Mouse (Mus musculus): ENCODE data around the gene Arhgap22. TPM values are rescaled to one million over a fixed set of nuclear protein-coding genes. Genes with fewer than 3 reads are reported as not detected.
A peak's percentile ranks its signal among the peaks of the same experiment; 100 is the strongest.

The Arhgap22 gene
- total and polyA plus RNA-seq, 3 experiments: 0.11 TPM; not detected in 2

- no peak for TF ChIP-seq ZMIZ1 (IDR thresholded peaks at IDR 0.05; ENCODE audit: low read depth, low read length)
- no peak for TF ChIP-seq ZKSCAN1 (IDR thresholded peaks at IDR 0.05; ENCODE audit: low read depth, low read length)
- no peak for TF ChIP-seq TAL1 (IDR thresholded peaks at IDR 0.05; ENCODE audit: low read length)
- TF ChIP-seq POLR2AphosphoS2 (IDR thresholded peaks at IDR 0.05; ENCODE audit: low read length): no peak
- TF ChIP-seq JUND (IDR thresholded peaks at IDR 0.05; ENCODE audit: low read depth, low read length): no peak
- TF ChIP-seq E2F4 (IDR thresholded peaks at IDR 0.05; ENCODE audit: borderline replicate concordance, low read depth, low read length): no peak
- TF ChIP-seq RAD21 (IDR thresholded peaks at IDR 0.05; ENCODE audit: low read depth, low read length): no peak
- TF ChIP-seq TBP (IDR thresholded peaks at IDR 0.05; ENCODE audit: low read depth, low read length): no peak
- TF ChIP-seq ZC3H11A (IDR thresholded peaks at IDR 0.05; ENCODE audit: low read depth, low read length): no peak
- no peak for TF ChIP-seq MYB (IDR thresholded peaks at IDR 0.05; ENCODE audit: low read depth, low read length)
- TF ChIP-seq EP300 (IDR thresholded peaks at IDR 0.05; ENCODE audit: low read depth in 1 of 2, low read length in 2 of 2): no peak
- TF ChIP-seq POLR2A (IDR thresholded peaks at IDR 0.05; ENCODE audit: control insufficient read depth in 1 of 2, insufficient read depth in 1 of 2, low read depth in 1 of 2, low read length in 2 of 2, poor library complexity in 1 of 2): no peak
- Histone ChIP-seq H3K27me3 (ENCODE audit: control insufficient read depth in 1 of 2, insufficient read depth in 2 of 2, low read length in 2 of 2) (no peaks in the 10 kb centered on the region), H3K4me1 (ENCODE audit: control insufficient read depth in 1 of 2, insufficient read depth in 2 of 2, low read length in 2 of 2) (peaks cover 0 to 3% of the 10 kb centered on the region in 2 experiments; a peak in 1 of 4 replicates), H3K9me3 (replicated peaks; ENCODE audit: insufficient read depth, low read length) (no peaks in the 10 kb centered on the region), H3K9ac (ENCODE audit: control insufficient read depth, low read depth, low read length, poor library complexity, severe bottlenecking) (no peak overlapping the region), H3K27ac (ENCODE audit: control insufficient read depth, low read depth, low read length) (no peak overlapping the region), H3K4me3 (ENCODE audit: control insufficient read depth in 1 of 2, insufficient read depth in 1 of 2, low read depth in 2 of 2, low read length in 2 of 2) (no peak overlapping the region), H3K36me3 (ENCODE audit: control insufficient read depth in 1 of 2, insufficient read depth in 2 of 2, low read length in 2 of 2) (no peaks in the 10 kb centered on the region), H3K79me2 (ENCODE audit: control insufficient read depth, insufficient read depth, low read length, poor library complexity) (no peaks in the 10 kb centered on the region)
- DNase-seq (ENCODE audit: low read depth, low spot score): no peak
Observed at GRCm38 (mm10) chr14:33331627-33332026, 117.8 kb downstream of the Arhgap22 start.

DNA sequence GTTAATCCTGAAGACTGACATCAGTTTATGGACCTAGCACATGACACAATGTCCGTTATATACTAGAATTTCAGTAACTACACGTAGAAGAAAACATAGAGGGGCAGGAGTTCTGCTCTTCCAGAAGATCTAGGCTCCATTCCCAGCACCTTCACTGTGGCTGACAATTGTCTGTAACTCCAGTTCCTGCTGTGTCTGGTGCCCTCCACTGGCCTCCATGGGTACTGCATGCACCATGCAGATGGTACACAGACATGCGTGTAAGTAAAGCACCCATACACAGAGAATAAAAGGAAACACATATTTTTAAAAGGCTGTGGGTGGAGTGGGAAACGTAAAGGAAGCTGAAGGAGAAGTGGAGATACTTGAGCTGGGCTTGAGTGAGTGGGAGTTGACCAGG is 120.0 kb downstream of the Arhgap22 start:
- no peak overlapping the region for H3K9ac ChIP-seq (ENCODE audit: control insufficient read depth, low read depth, low read length, poor library complexity, severe bottlenecking)
- no peaks in the 10 kb centered on the region for H3K36me3 ChIP-seq (ENCODE audit: control insufficient read depth in 1 of 2, insufficient read depth in 2 of 2, low read length in 2 of 2)
- H3K27me3 ChIP-seq (ENCODE audit: control insufficient read depth in 1 of 2, insufficient read depth in 2 of 2, low read length in 2 of 2): no peaks in the 10 kb centered on the region
- H3K27ac ChIP-seq (ENCODE audit: control insufficient read depth, low read depth, low read length): no peak overlapping the region
- TF ChIP-seq SMC3 (IDR thresholded peaks at IDR 0.05; ENCODE audit: low read depth, low read length) (peak; percentile 57), MAX (IDR thresholded peaks at IDR 0.05; ENCODE audit: low read length) (no peak), MAZ (IDR thresholded peaks at IDR 0.05; ENCODE audit: low read depth, low read length) (no peak), MYC (IDR thresholded peaks at IDR 0.05; ENCODE audit: low read depth, low read length) (no peak), CTCF (IDR thresholded peaks at IDR 0.05 in 2 of 3, conservative IDR thresholded peaks at IDR 0.05 in 1 of 3; ENCODE audit: control insufficient read depth in 1 of 3, insufficient read depth in 1 of 3, low read depth in 2 of 3, low read length in 3 of 3, poor library complexity in 1 of 3, severe bottlenecking in 1 of 3) (peak; percentile 82 to 98 (median 85)), RAD21 (IDR thresholded peaks at IDR 0.05; ENCODE audit: low read depth, low read length) (peak; percentile 72)
- H3K79me2 ChIP-seq (ENCODE audit: control insufficient read depth, insufficient read depth, low read length, poor library complexity): no peaks in the 10 kb centered on the region
- H3K4me1 ChIP-seq (ENCODE audit: control insufficient read depth in 1 of 2, insufficient read depth in 2 of 2, low read length in 2 of 2): peaks cover 0 to 3% of the 10 kb centered on the region in 2 experiments; a peak in 1 of 4 replicates
- peak; percentile 66 for DNase-seq (ENCODE audit: low read depth, low spot score)
- H3K4me3 ChIP-seq (ENCODE audit: control insufficient read depth in 1 of 2, insufficient read depth in 1 of 2, low read depth in 2 of 2, low read length in 2 of 2): no peak overlapping the region
- no peaks in the 10 kb centered on the region for H3K9me3 ChIP-seq (replicated peaks; ENCODE audit: insufficient read depth, low read length)

Data from MEL (cell line).